Mouse (Mus musculus) fibroblast of lung, adult 2 months (primary cell): Measurements from ENCODE around the gene Mitf.

ENCODE experiments used
- DNase-seq: peaks from one replicate; pipeline ENCODE4 v3.0.0-alpha.2; 2011; ENCODE audit warnings: low read depth

Gene Mitf

DNA sequence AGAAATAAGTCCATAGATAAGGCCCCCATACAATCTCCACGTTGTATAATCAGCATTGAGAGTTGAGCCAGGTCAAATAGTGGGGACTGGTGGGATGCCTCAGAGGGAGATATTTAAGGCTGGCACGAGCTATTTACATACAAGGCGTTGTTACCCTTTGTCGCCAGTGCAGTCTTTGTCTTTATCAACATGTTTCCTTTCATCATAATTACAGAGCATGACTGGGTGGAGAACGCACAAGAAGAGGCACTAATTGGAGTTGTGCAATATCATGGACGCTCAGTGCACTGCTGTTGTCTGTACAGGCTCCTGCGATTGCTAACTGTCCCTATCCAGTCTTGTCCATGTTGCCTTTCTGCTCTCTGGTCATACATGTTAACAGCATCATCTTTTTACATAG is 15.0 kb downstream of the Mitf start:
- DNase-seq: no peak

DNA sequence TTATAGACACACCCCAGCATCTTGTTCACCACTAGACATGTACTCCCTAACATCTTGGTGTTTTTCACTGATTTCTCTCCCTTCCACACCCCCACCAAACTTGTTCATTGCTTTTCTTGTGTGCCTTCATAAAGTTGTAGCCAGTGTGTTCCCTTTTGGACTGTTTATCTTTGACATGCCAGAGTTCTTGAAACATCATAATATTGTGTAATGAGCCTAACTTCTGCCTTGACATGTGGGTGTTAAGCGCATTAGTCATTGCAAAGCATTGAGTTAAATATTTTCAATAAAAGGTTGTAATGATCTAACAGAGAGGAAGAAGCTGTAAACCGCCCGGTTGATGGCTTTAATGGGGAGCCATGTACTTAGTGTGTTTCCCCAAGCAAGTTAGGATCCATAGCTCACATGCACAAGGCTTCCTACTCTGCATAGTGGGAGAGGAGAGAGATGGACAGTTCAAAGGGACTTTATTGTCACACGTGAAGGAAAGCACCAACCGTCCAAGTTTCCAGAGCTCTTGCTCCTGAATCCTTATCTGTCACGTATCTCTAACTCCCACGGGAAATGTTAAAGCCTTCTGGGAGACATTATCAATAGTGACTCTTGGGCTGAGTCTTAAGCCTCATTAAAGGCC is 19.9 kb downstream of the Mitf start:
- DNase-seq: peak; percentile 33

DNA sequence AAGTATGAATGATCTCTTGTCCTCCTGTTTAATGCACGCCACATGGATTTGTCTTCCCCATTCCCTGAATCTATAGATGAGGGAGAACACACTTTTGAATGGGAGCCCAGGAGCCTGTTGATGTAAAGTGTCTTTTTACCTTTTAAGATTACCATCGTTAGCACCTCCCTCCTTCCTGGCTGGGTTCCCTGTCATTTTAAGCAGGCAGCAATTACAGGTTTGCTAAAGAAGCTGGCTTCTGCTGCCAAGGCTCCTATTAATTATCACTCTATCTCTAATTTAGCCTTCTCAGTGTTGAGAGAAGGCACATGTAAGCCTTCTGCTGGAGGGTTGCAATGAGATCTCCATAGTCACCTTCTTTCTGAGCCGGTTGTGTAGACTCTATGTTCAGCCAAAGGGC is 21.2 kb downstream of the Mitf start:
- DNase-seq: no peak

DNA sequence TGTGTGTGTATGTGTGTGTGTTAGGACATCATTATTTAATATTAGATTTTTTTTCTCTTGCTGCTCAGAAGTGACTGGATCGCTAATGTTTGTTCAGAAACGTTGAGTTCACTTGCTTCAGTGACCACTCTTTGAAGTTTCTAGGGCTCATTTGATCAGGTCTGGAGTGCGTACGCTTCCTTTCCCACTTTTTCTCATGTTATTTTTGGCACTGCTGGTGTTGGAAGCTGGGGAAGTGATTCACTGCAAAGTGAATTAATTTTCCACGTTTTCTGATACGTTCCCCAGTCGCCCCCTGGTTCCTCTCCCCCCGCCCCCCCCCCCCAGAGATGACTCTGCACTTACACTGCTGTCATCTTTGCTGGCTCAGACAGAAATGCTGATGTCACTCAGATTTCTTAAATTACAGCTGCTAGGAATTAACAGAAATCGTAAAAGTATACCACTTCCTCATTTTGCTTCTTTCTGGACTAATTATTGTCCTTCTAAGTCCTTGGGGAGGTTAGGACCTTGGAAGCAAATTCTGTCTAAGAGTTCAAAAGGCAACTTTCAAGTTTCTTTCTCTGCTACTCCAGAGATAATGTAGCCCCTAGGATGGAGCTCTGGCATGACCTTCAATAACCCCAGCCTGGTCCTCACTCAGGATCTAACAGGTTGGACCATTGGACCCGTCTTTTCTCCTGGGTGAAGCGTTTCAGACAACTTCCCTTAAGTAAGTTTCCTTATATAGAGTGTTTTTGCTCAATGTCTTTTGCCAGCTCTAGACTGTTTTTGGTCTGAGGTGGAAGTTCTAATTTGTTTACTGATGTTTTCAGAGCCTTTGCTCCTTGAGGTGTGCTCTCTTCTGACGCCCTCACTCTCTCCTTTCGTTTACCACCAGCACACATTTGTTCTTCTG is 22.2 kb downstream of the Mitf start:
- no peak for DNase-seq

DNA sequence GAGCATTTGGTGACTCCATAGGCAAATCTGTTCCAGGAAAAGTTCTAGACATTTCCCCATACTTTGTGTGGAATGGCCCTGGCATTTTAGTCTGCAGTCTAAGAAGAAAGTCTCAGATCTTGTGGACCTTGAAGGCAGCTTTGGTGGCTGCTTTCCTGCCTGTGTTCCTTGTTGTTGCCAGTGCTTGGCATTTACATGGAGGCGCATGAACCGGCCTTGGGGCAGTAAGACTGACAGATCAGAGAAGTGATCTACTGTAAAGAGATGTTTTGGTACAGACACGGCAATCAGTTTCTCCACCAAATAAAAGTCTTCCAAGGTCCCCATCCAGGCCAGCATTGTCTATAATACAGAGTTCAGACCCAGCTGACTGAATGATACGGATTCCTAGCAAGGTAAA is 25.6 kb downstream of the Mitf start:
- no peak for DNase-seq

DNA sequence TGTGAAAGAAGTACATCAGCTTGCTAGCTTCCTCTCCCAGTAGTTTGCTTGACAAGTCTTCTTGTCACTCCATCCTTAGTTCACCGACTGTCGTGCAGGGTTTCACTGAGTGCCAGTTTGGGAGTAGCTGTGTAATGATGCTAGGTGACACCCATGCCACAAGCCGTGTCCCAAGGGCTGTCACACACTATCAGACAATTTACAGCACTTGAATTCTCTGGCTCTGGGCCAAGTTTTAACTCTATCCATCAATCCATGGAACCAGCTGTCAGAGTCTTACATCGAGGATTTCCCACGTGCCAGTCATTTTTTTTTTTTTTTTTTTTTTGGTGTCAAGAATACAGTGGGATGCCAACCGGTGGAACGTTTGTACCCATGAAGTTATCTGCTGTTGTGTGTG is 29.3 kb downstream of the Mitf start:
- DNase-seq: no peak

DNA sequence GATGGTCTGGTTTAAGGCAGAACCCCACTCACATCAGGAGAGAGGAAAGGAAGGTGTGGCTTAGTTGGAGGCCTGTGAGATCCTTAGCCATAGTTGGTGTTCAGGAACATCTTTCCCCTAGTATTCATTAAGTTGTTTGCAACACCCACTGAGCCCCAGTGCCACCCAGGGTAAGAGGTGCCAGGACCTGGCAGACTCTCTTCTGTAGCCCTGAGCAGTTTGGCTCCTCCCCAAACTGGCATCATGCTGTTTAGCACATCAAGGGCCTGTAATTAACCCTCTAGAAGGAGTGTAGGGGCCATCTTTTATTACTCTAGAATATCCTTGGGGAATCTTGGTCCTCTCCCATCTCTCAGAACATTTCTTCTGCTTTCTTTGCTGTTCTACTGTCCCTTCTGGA is 30.9 kb downstream of the Mitf start:
- DNase-seq: no peak

DNA sequence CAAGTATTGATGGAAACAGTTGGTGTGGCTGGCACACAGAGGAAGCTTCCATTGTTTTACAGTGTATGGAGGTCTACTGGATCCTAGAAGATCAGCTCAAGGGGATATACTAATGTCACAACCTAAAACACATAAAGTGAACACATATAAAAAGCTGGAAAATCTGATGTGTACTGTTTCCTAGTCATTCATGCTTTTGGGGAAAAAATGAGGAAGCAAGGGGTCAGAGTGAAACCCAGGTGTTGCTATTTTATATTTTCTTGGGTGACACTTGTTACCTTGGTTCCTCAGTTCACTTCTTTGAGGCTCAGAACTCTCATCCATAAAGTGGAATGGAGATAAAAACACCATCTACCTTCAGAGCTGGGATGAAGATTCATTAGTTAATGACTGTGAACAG is 32.7 kb downstream of the Mitf start:
- no peak for DNase-seq

DNA sequence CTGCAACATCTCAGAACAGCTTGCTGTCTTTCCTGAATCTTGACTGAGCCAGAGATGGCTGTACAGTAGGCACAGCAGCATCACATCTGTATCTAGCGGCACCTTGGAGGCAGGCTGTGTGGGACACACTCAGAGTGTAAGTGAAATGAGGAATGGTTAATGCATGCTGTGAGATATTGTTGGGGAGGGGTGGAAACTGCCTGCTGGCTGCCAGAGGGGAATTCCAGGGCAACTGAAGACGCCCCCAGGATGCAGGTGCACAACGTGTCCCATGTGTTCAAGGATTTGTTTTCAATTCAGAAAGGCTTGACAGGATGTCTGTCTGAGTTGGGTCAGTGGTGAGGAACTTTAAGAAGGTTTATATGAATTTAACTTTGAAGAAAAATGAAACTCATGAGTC is 37.3 kb downstream of the Mitf start:
- no peak for DNase-seq

DNA sequence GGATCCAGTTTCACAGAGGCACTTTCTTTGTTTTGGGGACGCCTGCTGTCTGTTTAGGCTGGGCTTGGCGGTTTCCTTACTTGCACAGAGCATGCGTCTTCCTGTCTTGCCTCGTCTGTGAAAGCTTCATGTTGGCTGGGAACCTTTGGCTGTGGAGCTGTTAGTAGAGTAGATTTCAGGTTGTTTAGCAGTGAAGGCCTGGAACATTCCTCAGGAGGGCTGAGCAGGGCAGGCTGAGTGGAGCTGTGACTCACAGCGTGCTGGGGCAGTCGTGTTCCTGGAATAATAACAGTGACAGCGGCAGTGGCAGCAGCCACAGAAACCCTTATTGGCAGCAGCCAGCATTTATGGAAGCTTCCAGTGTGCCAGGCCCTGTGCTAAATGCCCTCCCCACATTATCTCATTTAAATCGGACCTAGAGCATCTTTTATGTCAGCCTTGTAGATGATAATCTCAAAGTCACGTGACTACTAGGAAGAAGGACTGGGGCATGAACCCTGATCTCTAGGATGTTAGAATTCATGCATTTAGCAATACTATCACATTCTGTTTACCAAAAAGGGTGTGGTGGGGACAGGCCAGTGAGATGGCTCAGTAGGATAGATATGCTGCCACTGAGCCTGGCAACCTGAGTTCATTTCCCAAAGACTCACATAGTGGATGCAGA is 41.5 kb downstream of the Mitf start:
- peak; percentile 70 for DNase-seq

DNA sequence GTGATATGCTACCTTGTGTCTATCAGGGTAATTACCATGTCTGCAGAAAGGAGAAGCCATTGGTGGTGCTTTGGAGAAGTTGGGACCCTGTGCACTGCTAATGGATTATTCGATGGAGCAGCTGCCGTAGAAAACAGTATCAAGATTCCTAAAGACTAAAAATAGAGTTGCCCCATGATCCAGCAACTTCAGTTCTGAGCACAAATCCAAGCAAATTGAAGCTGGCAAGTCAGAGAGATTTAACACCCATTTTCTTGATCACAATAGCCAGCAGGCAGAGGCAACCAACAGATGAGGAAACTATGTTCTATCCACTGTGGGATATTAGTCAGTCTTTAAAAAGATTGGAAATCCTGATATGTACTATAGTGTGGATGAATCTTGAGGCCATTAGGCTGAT is 47.4 kb downstream of the Mitf start:
- DNase-seq: no peak

DNA sequence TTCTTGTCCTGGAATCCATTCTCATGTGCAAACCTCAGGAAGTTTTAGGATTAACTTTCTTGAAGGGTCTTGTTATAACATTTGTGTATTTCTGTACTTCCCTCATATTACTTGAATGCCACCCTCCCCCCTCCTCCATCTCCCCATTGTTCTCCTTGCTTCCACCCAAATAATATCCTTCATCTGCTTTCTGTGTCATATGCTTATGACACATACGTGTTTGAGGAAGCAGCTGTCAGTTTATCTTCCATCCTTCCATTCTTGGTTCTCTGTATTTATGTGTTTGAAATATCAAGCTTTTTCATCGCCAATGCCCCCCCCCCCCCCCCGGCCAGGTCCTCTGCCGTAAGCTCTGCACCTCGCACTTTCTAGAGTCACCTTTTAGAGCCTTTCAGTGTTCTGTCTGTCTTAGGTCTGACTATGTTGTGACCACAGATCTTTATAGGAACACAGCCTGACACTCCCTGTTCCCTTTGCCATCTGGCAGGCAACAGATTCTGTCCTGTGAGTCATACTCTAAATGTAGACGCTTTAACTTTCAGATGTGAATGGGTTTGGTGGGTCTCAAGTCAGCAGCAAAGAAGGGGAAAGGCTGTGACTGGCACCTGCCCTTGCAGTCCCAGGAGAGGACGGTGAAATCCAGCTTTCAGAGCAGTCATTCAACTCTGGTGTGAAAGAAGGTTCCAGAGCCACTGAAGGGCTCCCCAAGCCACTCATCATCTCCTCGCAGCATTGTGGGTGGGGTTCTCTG is 48.7 kb downstream of the Mitf start:
- DNase-seq: no peak

DNA sequence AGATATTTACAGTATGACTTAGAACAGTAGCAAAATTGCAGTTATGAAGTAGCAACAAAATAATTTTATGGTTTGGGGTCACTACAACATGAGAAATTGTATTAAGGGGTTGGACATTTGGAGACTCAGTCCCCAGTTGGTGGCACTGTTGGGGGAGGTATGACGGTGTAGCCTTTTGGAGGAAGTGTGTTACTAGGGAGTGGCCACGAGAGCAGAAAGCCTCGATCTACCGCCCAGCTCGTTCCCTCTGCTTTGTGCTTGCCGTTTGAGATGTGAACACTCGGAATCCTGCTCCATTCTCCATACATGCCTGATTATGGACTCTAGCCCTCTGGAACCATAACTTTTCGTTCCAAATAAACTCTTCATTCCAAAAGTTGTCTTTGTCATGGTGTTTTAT is 49.6 kb downstream of the Mitf start:
- no peak for DNase-seq

DNA sequence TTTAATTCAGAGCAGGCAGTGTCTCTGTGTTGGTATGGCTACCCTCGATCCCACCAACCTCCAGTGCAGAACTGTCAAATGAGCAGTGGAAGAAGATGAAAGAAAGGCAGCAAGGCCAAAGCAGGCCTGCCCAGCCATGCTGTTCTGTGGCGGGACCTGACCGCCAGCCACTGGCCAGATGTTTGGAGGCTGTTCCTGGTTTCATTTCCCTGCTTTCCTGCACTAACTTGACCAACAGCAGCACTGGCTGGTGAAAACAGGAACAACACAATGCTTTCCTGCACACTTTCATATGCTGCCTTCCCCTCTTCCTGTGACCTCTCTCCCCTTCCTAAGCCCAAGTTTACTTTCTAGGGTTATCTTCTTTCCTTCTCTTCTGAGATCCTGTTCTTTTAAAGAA is 50.8 kb downstream of the Mitf start:
- DNase-seq: peak; percentile 62

DNA sequence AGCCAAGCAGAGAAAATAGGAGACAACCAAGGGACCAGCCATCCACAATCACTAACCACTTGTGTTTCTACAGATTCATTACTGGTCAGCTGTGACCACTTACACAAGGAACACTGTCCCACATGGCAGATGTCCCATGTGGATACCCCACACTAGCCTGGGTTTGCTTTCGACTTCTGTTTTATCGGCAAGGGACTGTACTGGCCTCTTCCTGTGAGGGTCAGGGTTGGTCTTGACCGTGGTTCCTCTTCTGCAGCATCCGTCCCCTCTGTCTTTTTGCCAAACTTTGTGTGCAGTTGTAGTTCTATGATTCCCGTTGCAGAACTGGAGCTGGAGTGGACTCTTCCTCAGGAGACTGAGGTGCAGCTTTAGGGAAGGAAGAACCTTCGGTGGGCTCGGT is 59.7 kb downstream of the Mitf start:
- no peak for DNase-seq

DNA sequence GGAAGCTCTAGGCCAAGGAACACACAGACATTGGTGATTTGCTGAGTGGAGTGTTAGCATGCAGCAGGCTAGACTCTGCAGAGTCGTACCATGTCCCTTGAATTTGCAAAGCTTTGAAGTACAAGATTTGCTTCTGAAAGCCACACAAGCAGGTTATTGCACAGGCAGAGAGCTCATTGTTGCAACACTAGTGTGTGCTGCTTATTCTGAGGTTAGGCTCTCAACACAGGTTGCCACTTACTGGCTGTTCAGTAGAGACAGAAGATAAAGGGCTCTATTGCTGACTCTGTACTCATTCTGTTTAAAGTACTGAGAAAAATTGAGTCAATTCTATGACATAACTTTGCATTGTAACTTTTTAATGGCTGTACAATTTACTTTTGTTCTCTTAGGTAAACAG is 61.2 kb downstream of the Mitf start:
- no peak for DNase-seq

DNA sequence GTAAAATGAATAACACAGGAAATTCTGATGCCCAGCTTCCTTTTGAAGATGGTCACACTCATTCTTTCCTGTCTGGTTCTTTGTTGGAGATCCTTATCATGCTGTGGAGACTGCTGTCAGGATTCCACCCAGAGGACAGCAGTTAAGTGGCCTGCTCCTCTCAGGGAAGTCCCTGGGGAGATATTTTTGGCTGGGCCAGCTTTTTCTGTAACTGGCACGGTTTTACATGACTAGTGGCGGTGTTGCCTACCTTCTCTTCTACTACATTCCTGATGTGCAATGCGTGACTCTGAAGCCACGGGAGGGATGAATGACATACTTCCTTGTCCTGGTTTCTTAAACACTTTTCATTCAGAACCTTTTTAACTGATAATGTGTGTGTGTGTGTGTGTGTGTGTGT is 63.1 kb downstream of the Mitf start:
- no peak for DNase-seq

DNA sequence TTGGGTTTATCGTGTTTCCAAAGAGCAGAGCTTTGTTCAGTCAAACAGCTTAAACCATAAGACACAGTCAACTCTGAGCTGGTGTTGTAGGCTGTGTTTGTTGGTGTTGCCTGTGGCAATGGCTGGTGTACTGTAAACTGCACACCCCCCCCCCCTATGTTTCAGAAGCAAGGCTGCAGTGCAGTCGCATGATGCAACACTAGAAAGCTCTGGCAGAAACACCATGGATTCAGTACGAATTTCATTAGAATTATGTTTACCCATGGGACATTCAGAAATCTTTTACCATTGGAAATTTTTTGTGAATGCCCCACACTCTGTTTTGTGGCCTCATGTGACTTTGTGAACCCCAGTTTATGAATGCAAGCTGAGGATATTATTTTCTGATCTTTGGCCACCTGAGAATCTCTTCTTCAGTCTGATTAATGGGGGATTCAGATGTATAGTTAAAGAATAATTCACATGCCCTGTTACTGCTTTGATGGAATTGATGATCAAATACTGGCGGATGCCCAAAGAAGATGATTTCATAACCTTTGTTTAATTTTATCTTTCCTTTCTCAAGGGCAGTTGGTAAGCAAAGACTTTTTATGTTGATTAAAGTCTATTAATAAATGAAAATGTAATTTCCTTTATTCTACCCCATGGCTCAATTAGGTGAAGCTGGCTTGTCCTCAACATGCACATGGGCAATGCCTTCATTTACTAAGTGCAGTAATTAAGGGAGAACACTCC is 64.6 kb downstream of the Mitf start:
- no peak for DNase-seq

DNA sequence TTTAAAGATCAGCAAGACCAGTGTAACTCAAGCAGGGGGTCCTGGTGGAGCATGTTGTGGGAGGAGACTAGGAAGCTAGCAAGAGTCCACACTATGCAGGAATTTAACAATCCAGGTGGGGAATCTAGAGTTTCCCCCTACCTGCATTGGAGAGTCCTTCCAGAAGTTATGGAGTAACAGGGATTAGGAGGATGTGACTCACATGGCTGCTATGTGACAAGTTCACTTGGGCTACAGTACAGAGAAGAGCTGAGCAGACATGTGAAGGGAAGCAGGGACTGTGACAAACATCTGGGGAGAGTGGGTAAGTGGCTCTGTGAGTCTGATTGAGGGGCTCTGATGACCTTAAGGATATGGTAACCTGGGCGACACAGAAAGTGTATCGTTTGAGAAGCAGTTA is 66.2 kb downstream of the Mitf start:
- no peak for DNase-seq

DNA sequence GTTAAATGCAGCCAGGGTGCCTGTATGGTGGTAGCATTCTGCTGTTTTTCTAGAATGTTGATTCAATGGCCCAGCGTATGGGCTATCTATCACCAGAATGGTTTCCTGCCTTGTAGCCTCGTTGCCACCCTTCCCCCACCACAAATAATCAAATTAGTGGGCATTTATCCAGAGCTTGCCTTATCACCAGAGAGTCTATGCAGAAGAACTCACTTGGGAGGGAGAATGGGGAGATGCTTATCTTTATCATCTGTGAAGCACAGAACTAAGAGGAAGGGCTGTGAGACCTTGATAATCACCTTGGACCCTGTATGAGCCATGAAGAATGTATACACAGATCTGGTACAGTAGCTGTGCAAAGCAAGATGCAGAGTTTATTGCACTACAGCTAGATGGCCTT is 70.1 kb downstream of the Mitf start:
- no peak for DNase-seq

DNA sequence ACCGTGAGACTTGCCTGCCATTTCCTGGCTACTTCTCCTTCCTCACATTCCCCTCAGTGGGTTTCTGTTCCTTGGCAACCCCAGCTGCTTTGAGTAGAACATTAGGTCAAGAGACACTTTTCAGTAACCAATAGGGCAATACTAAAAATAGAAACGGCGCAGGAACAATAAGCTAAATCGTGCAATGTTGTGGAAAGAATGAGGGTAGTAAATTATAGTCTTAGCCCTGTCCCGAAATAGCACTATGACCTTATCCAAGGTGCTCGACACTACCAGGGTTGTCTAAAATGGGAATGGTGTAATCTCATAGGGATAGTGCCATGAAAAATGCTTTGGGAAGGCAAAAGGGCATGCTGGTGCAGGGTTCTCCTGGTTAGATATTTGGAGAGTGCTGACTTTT is 70.6 kb downstream of the Mitf start:
- DNase-seq: no peak

DNA sequence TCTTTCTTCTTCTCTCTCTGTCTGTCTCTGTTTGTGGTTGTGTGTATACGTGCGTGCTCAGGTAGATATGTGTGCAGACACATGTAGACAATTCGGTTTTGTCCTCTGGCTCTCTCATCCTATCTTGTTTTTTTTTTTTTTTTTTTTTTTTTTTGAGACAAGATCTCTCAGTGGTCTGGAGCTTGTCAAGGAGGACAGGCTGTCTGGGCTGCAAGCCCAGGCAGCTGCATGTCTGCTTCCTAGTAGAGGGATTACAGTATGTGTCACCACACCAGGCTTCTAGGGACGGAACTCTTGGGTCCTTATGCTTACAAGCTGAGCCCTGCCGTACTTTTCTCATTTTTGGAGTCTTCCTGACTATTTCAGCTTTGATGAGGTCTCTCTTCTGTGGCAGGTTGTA is 73.5 kb downstream of the Mitf start:
- no peak for DNase-seq
